ENCODE assay signal across 14 mouse cellular contexts in the genomic region with DNA sequence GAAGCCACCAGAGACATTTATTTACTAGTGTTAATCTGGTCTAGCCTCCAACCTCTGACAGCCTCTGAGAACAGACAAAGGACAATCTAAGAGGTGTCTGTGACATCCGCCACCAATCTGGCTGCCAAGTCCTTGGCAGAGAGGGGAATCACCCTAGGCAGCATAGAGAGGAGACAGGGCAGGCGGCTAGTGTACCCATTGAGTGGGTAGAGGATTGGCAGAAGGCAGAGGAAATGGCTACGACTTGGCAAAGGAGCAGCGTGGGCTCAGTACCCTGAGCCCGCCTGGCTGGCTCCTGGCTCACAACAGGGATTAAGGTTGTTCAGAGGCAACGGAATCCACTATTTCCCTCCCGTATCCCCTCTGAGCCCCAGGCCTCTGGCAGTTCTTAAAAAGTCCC. TPM values are rescaled to one million over a fixed set of nuclear protein-coding genes. Genes with fewer than 3 reads are reported as not detected.
DNase-seq lines count a peak whose midpoint lies in the region; ATAC-seq and TF ChIP-seq lines count a peak whose summit lies in the region.
"Had no signal": no experiment of that assay in that cellular context is flagged by ENCODE, and none has a peak within 500 bp of the region (broad histone marks: within the 10 kb centered on the region; RNA-seq: fewer than 3 reads in every experiment).

No protein-coding gene starts in this region.

- intact Hi-C loops in heart, adult 2 months (cut with DNase I): no loop called here
- intact Hi-C loops in heart, postnatal 36 days (cut with DNase I): loop anchor here (5.0 kb wide), 1 partner anchor 72 kb away; no protein-coding TSS in a partner anchor

- no peak for TF ChIP-seq EP300 in heart, adult 2 months (IDR thresholded peaks at IDR 0.05; ENCODE audit: insufficient read depth, low read depth, low read length)

- peaks cover 10% of the 10 kb centered on the region for H3K4me1 ChIP-seq in heart, adult 2 months (ENCODE audit: control insufficient read depth, insufficient read depth, low read length)
- H3K4me1 ChIP-seq in neural tube, embryonic 13.5 days (replicated peaks): peaks cover 46% of the 10 kb centered on the region

- no peaks in the 10 kb centered on the region for H3K27me3 ChIP-seq in heart, adult 2 months (ENCODE audit: control insufficient read depth, insufficient read depth, low read length)
- no peaks in the 10 kb centered on the region for H3K27me3 ChIP-seq in neural tube, embryonic 13.5 days

- TF ChIP-seq CTCF in heart, adult 2 months (IDR thresholded peaks at IDR 0.05): no peak
- TF ChIP-seq CTCF in layer of hippocampus, adult 2 months (conservative IDR thresholded peaks at IDR 0.05): no peak

- WGBS in heart, adult 2 months: 61% methylated on average over 7 of the region's 7 CpGs
- WGBS in neural tube, embryonic 13.5 days: 43% methylated on average over 7 of the region's 7 CpGs

- ATAC-seq in neural tube, embryonic 13.5 days (ENCODE audit: low read depth): no peak
- ATAC-seq: CD4-positive, CD25-positive, alpha-beta regulatory T cell, adult 4 months had no signal

- no peaks in the 10 kb centered on the region for H3K36me3 ChIP-seq in heart, adult 2 months (ENCODE audit: control insufficient read depth, insufficient read depth, low read length)
- no peaks in the 10 kb centered on the region for H3K36me3 ChIP-seq in neural tube, embryonic 13.5 days
- H3K36me3 ChIP-seq: embryonic facial prominence, embryonic 10.5 days; heart, embryonic 10.5 days had no signal

- H3K27ac ChIP-seq in heart, adult 2 months: peak overlapping the region; percentile 16; the same call in 1 of the 2 replicates
- peak overlapping the region; percentile 49 for H3K27ac ChIP-seq in layer of hippocampus, adult 2 months
- H3K27ac ChIP-seq in neural tube, embryonic 13.5 days (replicated peaks): peak overlapping the region; percentile 54
- H3K27ac ChIP-seq: embryonic facial prominence, embryonic 10.5 days; hindbrain, embryonic 14.5 days had no signal

- no peak for TF ChIP-seq POLR2A in heart, adult 2 months (IDR thresholded peaks at IDR 0.05; ENCODE audit: insufficient read depth, low read depth, low read length)

- DNase-seq in heart, adult 2 months: no peak
- DNase-seq in heart, postnatal 36 days: no peak
- no peak for DNase-seq in layer of hippocampus, adult 2 months (ENCODE audit: low spot score in 2 of 2)
- DNase-seq in layer of hippocampus, postnatal 25 days (ENCODE audit: extremely low spot score in 1 of 2, low spot score in 1 of 2): no peak
- DNase-seq in neural tube, embryonic 10.5 days (ENCODE audit: extremely low spot score, low spot score): no peak
- DNase-seq in urinary bladder, adult 18-20 months (ENCODE audit: low spot score in 2 of 2): no peak
- DNase-seq: thymus, adult 18-20 months had no signal

- no peak overlapping the region for H3K9ac ChIP-seq in heart, adult 2 months (ENCODE audit: low read depth, low read length)
- 0 out of 2 replicates have a peak overlapping the region, but pooled peaks have one; percentile 32 for H3K9ac ChIP-seq in neural tube, embryonic 13.5 days
- H3K9ac ChIP-seq: hindbrain, embryonic 14.5 days; lung, embryonic 14.5 days had no signal

- no peak overlapping the region for H3K4me3 ChIP-seq in heart, adult 2 months
- H3K4me3 ChIP-seq in layer of hippocampus, adult 2 months: no peak overlapping the region
- H3K4me3 ChIP-seq in neural tube, embryonic 13.5 days: no peak overlapping the region
- H3K4me3 ChIP-seq: embryonic facial prominence, embryonic 10.5 days; heart, embryonic 10.5 days; myocyte had no signal

- no peaks in the 10 kb centered on the region for H3K79me2 ChIP-seq in heart, adult 2 months (replicated peaks; ENCODE audit: control insufficient read depth, insufficient read depth, low read length)

- H3K9me3 ChIP-seq in neural tube, embryonic 13.5 days: no peaks in the 10 kb centered on the region
- H3K9me3 ChIP-seq: embryonic facial prominence, embryonic 10.5 days; heart, embryonic 10.5 days had no signal

- H3K4me2 ChIP-seq in neural tube, embryonic 13.5 days: no peak overlapping the region
- H3K4me2 ChIP-seq: hindbrain, embryonic 14.5 days; lung, embryonic 14.5 days had no signal

RNA-seq across cellular contexts. Expression of gene Nav1, which starts 12.0 kb away (rescaled TPM):
- total RNA-seq in heart, adult 2 months (2021): 10 to 100 TPM; 19.1 to 20.7 TPM
- polyA plus RNA-seq in heart, adult 2 months (2012; rRNA removed): 15.2 and 16.8 TPM in 2 replicates
- 10 to 100 TPM; 18.6 to 20.8 TPM for total RNA-seq in heart, postnatal 36 days (2021)
- 10 to 100 TPM; 60.3 to 71.2 TPM for total RNA-seq in layer of hippocampus, adult 2 months (2021)
- 10 to 100 TPM; 64.2 to 96.4 TPM for total RNA-seq in layer of hippocampus, postnatal 25 days (2021)
- 34.9 and 38.6 TPM in 2 replicates for polyA plus RNA-seq in neural tube, embryonic 13.5 days (2015; fragmentation: Nextera tagmentation; extraction: Ambion mirVana)
